Comparison of ENCODE assay signal across 26 mouse cellular contexts in genomic region chr3:130216141-130216540, GRCm38 (mm10).
"Had no signal": no experiment of that assay in that cellular context is flagged by ENCODE, and none has a peak within 500 bp of the region (broad histone marks: within the 10 kb centered on the region; RNA-seq: fewer than 3 reads in every experiment).

No protein-coding gene starts in this region.

- DNase-seq: gastrocnemius, postnatal 14 days; gastrocnemius, postnatal 36 days; heart, adult 11 months; heart, adult 2 months; heart, postnatal 14 days; heart, postnatal 36 days; kidney, adult 11 months; kidney, adult 2 months; kidney, adult 9 months; kidney, postnatal 14 days; kidney, postnatal 36 days; layer of hippocampus, adult 9-11 months; layer of hippocampus, postnatal 36 days; left cerebral cortex, postnatal 4 days; liver; liver, embryonic 13.5 days had no signal

- H3K4me3 ChIP-seq: heart, adult 2 months; heart, embryonic 13.5 days; heart, embryonic 15.5 days; hindbrain, embryonic 13.5 days; hindbrain, embryonic 15.5 days; kidney, embryonic 15.5 days; limb, embryonic 12.5 days; liver, embryonic 13.5 days; liver, embryonic 15.5 days had no signal

- H3K4me1 ChIP-seq: hindbrain, embryonic 13.5 days; kidney, embryonic 15.5 days; limb, embryonic 12.5 days; liver, embryonic 13.5 days; liver, embryonic 15.5 days had no signal

- H3K36me3 ChIP-seq: heart, embryonic 13.5 days; heart, embryonic 15.5 days; hindbrain, embryonic 13.5 days; hindbrain, embryonic 15.5 days; kidney, embryonic 15.5 days; liver, embryonic 13.5 days; liver, embryonic 15.5 days had no signal

- H3K27me3 ChIP-seq: heart, embryonic 13.5 days; heart, embryonic 15.5 days; hindbrain, embryonic 13.5 days; hindbrain, embryonic 15.5 days; kidney, embryonic 15.5 days; limb, embryonic 12.5 days; liver, embryonic 13.5 days; liver, embryonic 15.5 days had no signal

- H3K9me3 ChIP-seq: heart, embryonic 15.5 days; hindbrain, embryonic 13.5 days; hindbrain, embryonic 15.5 days; kidney, embryonic 15.5 days; limb, embryonic 12.5 days; liver, embryonic 13.5 days; liver, embryonic 15.5 days had no signal

- ATAC-seq: hindbrain, postnatal 0 days; intestine, embryonic 16.5 days had no signal

- H3K27ac ChIP-seq: heart, adult 2 months; heart, embryonic 13.5 days; heart, embryonic 15.5 days; hindbrain, embryonic 13.5 days; hindbrain, embryonic 15.5 days; hindbrain, postnatal 0 days; kidney, embryonic 15.5 days; kidney, postnatal 0 days; limb, embryonic 12.5 days; liver, embryonic 13.5 days; liver, embryonic 15.5 days had no signal
